Mouse (Mus musculus) monocyte, adult 59 days (primary cell): ENCODE data around the gene Rab34. TPM values are rescaled to one million over a fixed set of nuclear protein-coding genes. Genes with fewer than 3 reads are reported as not detected.

Experiments used
- total RNA-seq, 2 experiments: library from RNA; stranded (reverse); gene quantifications; one replicate each; pipeline ENCODE4 v1.2.4; 2023

Rab34 gene
- total RNA-seq = 1 to 10 TPM; 4.0 to 4.2 TPM

DNA sequence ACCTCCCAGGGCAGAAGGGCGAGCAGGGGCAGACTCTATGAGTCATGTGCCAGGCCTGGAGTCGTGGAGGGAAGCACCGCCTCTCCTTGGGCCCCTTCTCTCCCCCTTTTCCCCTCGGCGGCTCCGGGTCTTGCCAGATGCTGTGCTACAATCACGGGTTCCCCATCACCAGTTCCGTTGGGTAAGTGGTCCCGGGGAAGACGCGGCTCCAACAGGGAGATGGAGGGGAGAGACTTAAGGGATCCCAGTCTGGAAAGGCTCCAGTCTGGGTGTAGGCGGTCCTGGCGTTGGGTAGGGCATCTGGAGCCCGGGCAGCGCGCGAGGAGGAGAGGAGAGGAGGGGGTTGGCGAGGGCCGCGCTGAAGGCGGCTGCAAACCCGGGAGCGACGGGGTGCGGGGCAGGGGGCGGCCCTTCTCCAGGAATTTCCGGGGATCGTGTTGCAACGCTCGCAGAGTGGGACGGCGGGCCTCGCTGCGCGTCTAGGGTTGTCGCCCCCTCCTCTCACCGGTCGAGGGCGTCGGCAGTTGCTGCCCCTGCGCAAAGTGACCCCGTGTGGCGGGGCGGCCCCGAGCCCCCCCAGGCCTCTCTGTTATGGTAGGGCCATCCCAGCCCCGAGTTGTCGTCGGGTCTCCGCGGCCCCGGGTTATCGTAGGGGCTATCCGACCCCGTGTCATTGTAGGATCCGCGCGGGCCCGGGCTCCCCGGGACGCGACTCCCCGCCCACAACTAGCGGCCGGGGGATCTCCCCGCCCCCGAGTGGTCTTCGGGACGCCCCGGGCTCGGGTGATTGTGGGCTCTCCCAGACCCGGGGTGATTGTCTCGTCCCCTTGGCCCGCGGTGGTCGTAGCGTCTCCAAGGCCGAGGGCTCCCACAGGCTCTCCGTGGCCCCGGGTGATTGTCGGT lies at the start of gene Rab34:
Rab34 (plus strand) TSS at position 100 of the 903 bp plus-strand sequence.

DNA sequence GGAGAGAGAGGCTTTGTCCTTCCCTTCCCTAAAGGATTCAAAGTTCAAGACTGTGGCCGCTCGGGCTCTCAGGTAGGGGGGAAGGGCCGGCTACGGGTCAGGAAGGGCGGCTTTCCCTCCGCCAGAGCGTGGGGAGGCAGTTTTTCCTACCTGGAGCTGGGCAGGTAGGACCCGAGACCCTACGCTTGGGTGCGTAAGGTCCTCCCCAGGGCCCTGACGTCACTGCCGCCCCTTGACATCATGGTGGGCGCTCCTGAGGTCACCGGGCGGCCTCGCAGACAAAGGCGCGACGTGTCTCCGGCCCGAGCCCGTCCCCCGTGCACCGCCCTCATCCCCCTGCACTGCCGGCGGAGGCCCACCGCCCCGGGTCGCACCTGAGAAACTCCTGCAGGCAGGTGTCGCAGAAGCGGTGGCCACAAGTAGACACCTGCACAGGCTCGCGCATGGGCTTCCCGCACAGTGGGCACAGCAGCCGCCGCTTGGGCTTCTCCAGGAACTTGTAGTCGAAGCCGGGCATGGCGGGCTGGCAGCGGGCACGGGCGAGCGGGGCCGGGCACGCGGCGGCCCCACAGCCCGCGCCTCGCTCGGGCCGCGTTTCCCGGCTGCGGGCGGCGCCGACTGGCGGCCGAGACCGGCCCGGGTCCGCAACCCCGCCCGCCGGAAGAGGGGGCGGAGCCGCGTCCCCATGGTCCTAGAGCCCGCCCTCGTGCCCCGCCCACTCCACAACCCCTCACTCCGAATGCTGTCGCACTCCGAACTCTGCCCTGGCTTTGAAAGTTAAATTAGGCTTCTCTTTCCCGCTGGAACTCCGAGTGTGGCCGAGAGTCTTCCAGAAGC lies 23.1 kb upstream of the Rab34 start, which contains the start of gene Traf4:
Traf4 (minus strand) TSS at position 666 of the 837 bp plus-strand sequence.

DNA sequence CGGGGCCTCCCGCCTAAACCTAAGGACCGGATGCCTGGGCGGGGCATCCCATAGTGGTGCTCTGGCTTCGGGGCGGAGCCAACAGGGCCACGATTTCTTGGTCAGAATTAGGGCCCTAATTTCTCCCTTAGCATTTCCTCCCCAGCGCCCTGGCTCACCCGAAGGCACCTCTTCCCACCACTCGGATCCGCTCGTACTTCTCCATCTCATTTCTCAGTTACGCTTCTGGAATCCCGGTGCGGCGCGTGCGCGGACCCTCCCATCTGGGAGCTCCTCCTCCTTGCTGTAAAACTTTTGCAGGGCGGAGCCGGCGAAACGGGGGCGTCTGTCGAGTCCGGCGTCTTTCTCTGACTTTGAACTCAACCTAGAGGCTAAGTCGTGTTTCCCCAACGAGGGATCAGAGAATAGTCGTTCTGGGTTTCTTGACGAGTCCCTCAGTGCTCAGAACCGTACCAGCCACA lies 11.8 kb upstream of the Rab34 start, which contains the start of the genes Nek8 and Tlcd1:
Nek8 (minus strand) TSS at position 274 of the 461 bp plus-strand sequence.
Tlcd1 (plus strand) TSS at position 310 of the 461 bp plus-strand sequence.

DNA sequence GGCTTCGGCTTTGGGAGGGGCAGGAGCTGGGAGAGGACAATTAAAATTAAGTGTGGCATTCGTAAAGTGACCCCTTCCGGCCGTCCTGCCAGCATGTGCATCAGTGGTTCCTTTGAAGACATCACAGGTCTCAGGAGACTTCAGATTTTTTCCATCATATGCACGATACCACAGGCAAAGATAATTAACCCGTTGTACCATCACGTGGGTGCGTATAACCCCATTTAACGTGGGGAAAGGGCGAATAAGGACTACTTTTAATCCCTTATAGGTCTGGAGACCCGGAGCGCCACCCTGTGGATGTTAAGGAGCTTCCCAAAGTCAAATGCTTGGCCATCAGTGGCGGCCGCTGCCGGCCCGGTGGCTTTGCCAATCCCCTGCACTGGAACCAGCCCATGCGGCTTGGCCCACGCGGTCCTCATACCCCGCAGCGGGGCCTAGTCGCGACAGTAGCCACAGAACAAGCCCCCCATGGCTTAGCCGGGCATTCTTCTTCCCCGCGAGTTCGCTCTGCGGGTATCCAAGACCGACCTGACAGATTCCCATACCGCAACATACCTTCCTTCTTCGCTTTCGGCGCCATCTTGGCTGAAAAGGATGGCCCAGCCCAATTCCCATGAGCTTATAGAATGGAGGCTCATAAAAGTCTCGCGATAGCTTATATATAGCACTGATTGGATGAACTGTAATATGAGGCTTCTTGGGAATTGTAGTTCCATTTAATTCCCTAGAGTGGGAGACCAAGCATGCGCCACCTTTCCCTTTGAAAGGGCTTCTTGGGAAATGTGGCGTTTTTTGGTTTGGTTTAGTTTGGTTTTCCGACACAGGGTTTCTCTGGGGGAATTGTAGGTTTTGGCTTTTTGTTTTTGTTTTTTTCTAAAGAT lies 5.0 kb upstream of the Rab34 start, which contains the start of gene Rpl23a:
Rpl23a (minus strand) TSS at position 624 of the 884 bp plus-strand sequence.

DNA sequence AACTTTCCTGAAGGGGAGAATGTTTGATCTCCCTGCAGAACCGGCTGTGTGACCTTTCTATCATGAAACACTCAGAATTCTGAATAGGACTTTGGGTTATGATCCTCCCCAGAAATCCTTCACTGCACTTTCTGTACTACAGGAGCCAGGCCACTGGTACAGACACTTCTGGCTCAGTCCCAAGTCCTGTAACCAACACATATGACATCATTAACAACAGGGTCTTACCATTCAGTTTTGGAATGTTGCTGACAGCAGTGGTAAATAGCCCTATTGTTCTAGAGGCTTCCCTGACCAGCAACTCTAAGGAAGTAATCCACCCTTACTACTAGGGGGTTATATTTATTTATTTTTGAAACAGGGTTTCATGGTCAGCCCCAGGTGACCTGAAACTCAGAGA lies 4.9 kb downstream of the Rab34 start, which contains the start of gene Proca1:
Proca1 (plus strand) TSS at position 280 of the 400 bp plus-strand sequence.

Other genes with a start within 250 kb of the Rab34 start
- 10 to 100 TPM; 91.6 to 97.7 TPM for gene Phf12, start 205.7 kb upstream of the Rab34 start, total RNA-seq
- 1 to 10 TPM; 1.4 to 1.8 TPM for gene Dhrs13, start 156.2 kb upstream of the Rab34 start, total RNA-seq
- 10 to 100 TPM; 32.7 to 40.2 TPM for gene Flot2, start 150.5 kb upstream of the Rab34 start, total RNA-seq
- gene Eral1, start 108.0 kb upstream of the Rab34 start, total RNA-seq = 10 to 100 TPM; 17.4 to 20.2 TPM
- 10 to 100 TPM; 26.6 to 30.6 TPM for gene Fam222b, start 93.8 kb upstream of the Rab34 start, total RNA-seq
- under 1 TPM; 0.60 to 0.67 TPM for gene Traf4, start 22.8 kb upstream of the Rab34 start, total RNA-seq
- 1 to 10 TPM; 1.9 to 4.0 TPM for gene Nek8, start 11.8 kb upstream of the Rab34 start, total RNA-seq
- 1 to 10 TPM; 2.9 to 3.3 TPM for gene Tlcd1, start 11.7 kb upstream of the Rab34 start, total RNA-seq
- gene Rpl23a, start 4.8 kb upstream of the Rab34 start, total RNA-seq = 1,000 to 10,000 TPM; 1,755 to 1,970 TPM
- not detected for gene Proca1, start 5.0 kb downstream of the Rab34 start, total RNA-seq
- gene Sdf2, start 57.3 kb downstream of the Rab34 start, total RNA-seq = 10 to 100 TPM; 52.7 to 55.9 TPM
- 10 to 100 TPM; 59.1 to 66.8 TPM for gene Supt6, start 57.6 kb downstream of the Rab34 start, total RNA-seq
- 100 to 1,000 TPM; 105 to 107 TPM for gene 2610507B11Rik, start 73.3 kb downstream of the Rab34 start, total RNA-seq
- gene BC030499, start 102.4 kb downstream of the Rab34 start, total RNA-seq = 1 to 10 TPM; 1.5 TPM
- 1 to 10 TPM in 1 of 2 experiments, under 1 TPM in 1; 0.81 to 2.9 TPM for gene Spag5, start 113.1 kb downstream of the Rab34 start, total RNA-seq
- gene Aldoc, start 134.5 kb downstream of the Rab34 start, total RNA-seq = 1 to 10 TPM; 7.4 to 9.0 TPM
- gene Pigs, start 140.0 kb downstream of the Rab34 start, total RNA-seq = 10 to 100 TPM; 60.7 to 63.9 TPM
- gene Unc119, start 155.1 kb downstream of the Rab34 start, total RNA-seq = 10 to 100 TPM; 69.6 to 82.3 TPM
- gene Foxn1, start 198.1 kb downstream of the Rab34 start, total RNA-seq = not detected
- under 1 TPM in 1 of 2 experiments, not detected in 1; 0.66 TPM for gene Slc13a2, start 233.8 kb downstream of the Rab34 start, total RNA-seq